Mouse (Mus musculus) heart, postnatal 0 days (tissue): ENCODE measurements around the gene Rbfox2.

Source experiments
- CTCF ChIP-seq: IDR thresholded peaks from 2 replicates; pipeline ENCODE4 v1.5.1; 2016; ENCODE audit warnings: antibody characterized with exemption, control low read depth, low read depth
- EP300 ChIP-seq: IDR thresholded peaks from 2 replicates; pipeline ENCODE4 v1.6.1; 2016; ENCODE audit warnings: antibody characterized with exemption, low read depth

- no peak; the same call in 1 of the 2 replicates for TF ChIP-seq EP300
- no peak for TF ChIP-seq CTCF
Measured at GRCm38 (mm10) chr15:77215178-77215800, 91.5 kb downstream of the Rbfox2 start.
